Mouse (Mus musculus) myocyte (in vitro differentiated cells): ENCODE measurements around the gene Ripk1.

Experiments
- POLR2A ChIP-seq: IDR thresholded peaks from one replicate; pipeline ENCODE4 v1.6.1; 2011; ENCODE audit warnings: low read depth, mild to moderate bottlenecking, control low read depth, moderate library complexity; ENCODE audit not compliant: insufficient read length
- POLR2AphosphoS2 ChIP-seq: IDR thresholded peaks from one replicate; pipeline ENCODE4 v1.6.1; 2011; ENCODE audit warnings: low read depth, control low read depth; ENCODE audit not compliant: insufficient read length

GRCm38 (mm10) chr13:34003058-34003457, 895 bp downstream of the Ripk1 start:
- TF ChIP-seq POLR2AphosphoS2 (no peak), POLR2A (no peak)
